Mouse (Mus musculus) limb, embryonic 13.5 days (tissue): ENCODE results near the gene Rhox4a2. TPM values are rescaled to one million over a fixed set of nuclear protein-coding genes. Genes with fewer than 3 reads are reported as not detected.
"Not testable (repeated sequence)": the region's sequence is repeated elsewhere in the genome, so short reads cannot be mapped to it uniquely, and the experiment has no call there.

Experiments used
- ATAC-seq: fragments of 200-750 bp; cut with Nextera tagmentation; 2 replicates; pipeline ENCODE4 v1.8.0; 2017; ENCODE audit warnings: low read depth, moderate number of reproducible peaks, moderate TSS enrichment; ENCODE audit not compliant: low FRiP score
- H3K27ac ChIP-seq: fragments of 300-500 bp; sonication (generic); 2 replicates; pipeline ENCODE4 v1.5.1; 2015; ENCODE audit warnings: inconsistent platforms, mild to moderate bottlenecking, moderate library complexity
- H3K27me3 ChIP-seq: fragments of 300-500 bp; sonication (generic); 2 replicates; pipeline ENCODE4 v1.6.1; 2015; ENCODE audit warnings: mild to moderate bottlenecking, inconsistent platforms
- H3K36me3 ChIP-seq: fragments of 300-500 bp; sonication (generic); 2 replicates; pipeline ENCODE4 v1.6.1; 2015; ENCODE audit warnings: inconsistent platforms, mild to moderate bottlenecking, moderate library complexity
- H3K4me1 ChIP-seq: fragments of 300-500 bp; sonication (generic); 2 replicates; pipeline ENCODE4 v1.6.1; 2015; ENCODE audit warnings: inconsistent platforms
- H3K4me2 ChIP-seq: fragments of 300-500 bp; sonication (generic); replicated peaks from 2 replicates; pipeline ENCODE4 v1.6.1; 2015; ENCODE audit warnings: inconsistent platforms, mild to moderate bottlenecking, moderate library complexity
- H3K4me3 ChIP-seq: fragments of 300-500 bp; sonication (generic); 2 replicates; pipeline ENCODE4 v1.5.1; 2015; ENCODE audit warnings: moderate library complexity, mild to moderate bottlenecking, inconsistent platforms
- H3K9ac ChIP-seq: fragments of 300-500 bp; sonication (generic); 2 replicates; pipeline ENCODE4 v1.6.1; 2015; ENCODE audit warnings: mild to moderate bottlenecking, inconsistent platforms
- H3K9me3 ChIP-seq: fragments of 300-500 bp; sonication (generic); 2 replicates; pipeline ENCODE4 v1.6.1; 2016; ENCODE audit warnings: inconsistent platforms
- WGBS: fragments of 180-500 bp; shearing (Covaris S2); methylation state at CpG from one replicate; pipeline ENCODE4 v1.1.7; 2015; 5-methylcytosine and 5-hydroxymethylcytosine counted together
- polyA plus RNA-seq: library from polyadenylated mRNA; unstranded; fragments of >200 nt; fragmentation: Nextera tagmentation; extraction: Ambion mirVana; gene quantifications from 2 replicates; pipeline ENCODE4 v1.2.1, GENCODE M21; 2015

Gene Rhox4a2
- 0.67 and 1.2 TPM in 2 replicates for polyA plus RNA-seq

DNA sequence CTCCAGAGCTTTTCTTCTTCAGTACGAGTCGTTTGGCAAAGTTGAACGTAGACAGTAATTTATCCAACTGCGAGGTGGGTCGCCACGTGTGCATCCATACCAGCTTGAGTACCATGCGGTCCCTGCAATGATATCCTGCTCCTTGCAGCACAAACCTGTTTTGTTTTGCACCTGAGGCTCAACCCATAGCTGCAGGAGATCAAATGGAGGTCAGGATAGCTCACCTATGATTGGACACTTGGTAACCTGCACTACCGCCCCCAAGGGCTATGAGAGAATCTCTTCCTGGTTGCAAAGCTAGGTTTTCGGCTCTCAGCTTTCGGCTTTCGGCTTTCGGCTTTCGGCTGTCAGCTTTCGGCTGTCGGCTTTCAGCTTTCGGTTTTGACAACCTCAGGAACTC lies at the start of gene Rhox4a2:
TSS of gene Rhox4a2 (plus strand) at position 301 of the 400 bp plus-strand sequence.
- not testable (repeated sequence) for H3K4me3 ChIP-seq, H3K27ac ChIP-seq, H3K4me2 ChIP-seq, H3K4me1 ChIP-seq, H3K36me3 ChIP-seq, ATAC-seq, H3K9me3 ChIP-seq, H3K27me3 ChIP-seq, H3K9ac ChIP-seq
- 94% methylated on average over 9 of the region's 16 CpGs for WGBS

DNA sequence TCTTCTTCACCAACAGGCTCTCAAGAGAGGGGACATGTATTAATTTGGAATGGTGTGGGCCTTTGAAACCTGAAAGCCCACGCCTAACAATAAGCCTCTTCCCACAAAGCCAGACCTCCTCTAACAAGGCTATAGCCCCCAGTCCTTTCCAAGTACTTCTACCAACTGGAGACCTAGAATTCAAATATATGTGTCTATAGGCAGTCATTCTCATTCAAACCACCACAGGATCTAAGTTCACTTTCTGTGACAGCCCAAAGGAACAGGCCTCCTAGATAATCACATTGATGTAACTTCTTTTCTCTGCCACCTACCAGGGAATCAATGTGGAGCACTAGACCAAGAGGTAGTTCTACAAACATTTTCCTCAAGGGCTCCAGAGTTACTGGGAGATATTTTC lies 10.9 kb upstream of the Rhox4a2 start, which contains the start of gene Rhox3a2:
TSS of gene Rhox3a2 (plus strand) at position 301 of the 400 bp plus-strand sequence.
- H3K9me3 ChIP-seq, H3K4me3 ChIP-seq, H3K9ac ChIP-seq, H3K27ac ChIP-seq, H3K4me1 ChIP-seq, H3K4me2 ChIP-seq, H3K27me3 ChIP-seq, H3K36me3 ChIP-seq, ATAC-seq: not testable (repeated sequence)
- no CpG with 5 or more reads among the region's 1 CpGs for WGBS

DNA sequence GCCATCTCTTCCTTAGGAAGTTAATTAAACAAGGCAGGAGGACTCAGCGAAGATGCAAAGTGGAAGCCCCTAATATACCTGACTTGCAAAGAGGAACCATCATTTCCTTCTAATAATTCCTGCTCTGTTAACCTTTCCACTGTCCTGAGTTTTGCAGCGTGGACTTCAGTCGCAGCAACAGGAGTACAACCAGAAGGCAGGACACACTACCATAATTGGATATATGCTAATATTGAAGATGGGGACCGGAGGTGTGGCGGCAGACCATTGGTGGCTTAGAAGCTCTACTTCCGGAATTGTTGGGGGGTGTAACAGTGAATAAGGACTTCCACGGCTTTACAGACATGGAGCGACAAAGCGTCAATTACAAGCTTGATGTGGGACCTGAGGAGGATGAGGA lies 21.1 kb downstream of the Rhox4a2 start, which contains the start of gene Rhox2b:
TSS of gene Rhox2b (plus strand) at position 301 of the 400 bp plus-strand sequence.
- not testable (repeated sequence) for H3K36me3 ChIP-seq
- WGBS = no CpG with 5 or more reads among the region's 9 CpGs

DNA sequence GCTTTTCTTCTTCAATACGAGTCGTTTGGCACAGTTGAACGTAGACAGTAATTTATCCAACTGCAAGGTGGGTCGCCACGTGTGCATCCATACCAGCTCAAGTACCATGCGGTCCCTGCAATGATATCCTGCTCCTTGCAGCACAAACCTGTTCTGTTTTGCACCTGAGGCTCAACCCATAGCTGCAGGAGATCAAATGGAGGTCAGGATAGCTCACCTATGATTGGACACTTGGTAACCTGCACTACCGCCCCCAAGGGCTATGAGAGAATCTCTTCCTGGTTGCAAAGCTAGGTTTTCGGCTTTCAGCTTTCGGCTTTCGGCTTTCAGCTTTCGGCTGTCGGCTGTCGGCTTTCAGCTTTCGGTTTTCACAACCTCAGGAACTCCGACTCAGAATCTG lies 41.5 kb downstream of the Rhox4a2 start, which contains the start of gene Rhox4b:
TSS of gene Rhox4b (plus strand) at position 301 of the 400 bp plus-strand sequence.
- not testable (repeated sequence) for ATAC-seq, H3K27me3 ChIP-seq, H3K27ac ChIP-seq, H3K9me3 ChIP-seq, H3K4me3 ChIP-seq, H3K4me1 ChIP-seq, H3K9ac ChIP-seq, H3K4me2 ChIP-seq, H3K36me3 ChIP-seq
- 84% methylated on average over 15 of the region's 15 CpGs for WGBS

More for the DNA sequence above, 21.1 kb downstream of the Rhox4a2 start, which contains the start of gene Rhox2b:
- not testable (repeated sequence) for ATAC-seq, H3K27ac ChIP-seq, H3K4me3 ChIP-seq, H3K9me3 ChIP-seq, H3K9ac ChIP-seq, H3K27me3 ChIP-seq, H3K4me1 ChIP-seq, H3K4me2 ChIP-seq

Other genes with a start within 250 kb of the Rhox4a2 start
- gene Akap14, start 222.0 kb upstream of the Rhox4a2 start, polyA plus RNA-seq = not detected in 2 replicates
- 459 and 474 TPM in 2 replicates for gene Ndufa1, start 199.7 kb upstream of the Rhox4a2 start, polyA plus RNA-seq
- gene Rnf113a1, start 199.6 kb upstream of the Rhox4a2 start, polyA plus RNA-seq = 12.3 and 13.8 TPM in 2 replicates
- 0.18 TPM in 1 of 2 replicates, not detected in the other for gene Gm9, start 179.8 kb upstream of the Rhox4a2 start, polyA plus RNA-seq
- not detected in 2 replicates for gene Rhox1, start 168.6 kb upstream of the Rhox4a2 start, polyA plus RNA-seq
- 0.29 TPM in 1 of 2 replicates, not detected in the other for gene Rhox2a, start 145.9 kb upstream of the Rhox4a2 start, polyA plus RNA-seq
- not detected in 2 replicates for gene Rhox3a, start 140.9 kb upstream of the Rhox4a2 start, polyA plus RNA-seq
- gene Rhox4a, start 125.5 kb upstream of the Rhox4a2 start, polyA plus RNA-seq = not detected in 2 replicates
- gene Rhox3a2, start 10.8 kb upstream of the Rhox4a2 start, polyA plus RNA-seq = not detected in 2 replicates
- not detected in 2 replicates for gene Rhox2b, start 21.2 kb downstream of the Rhox4a2 start, polyA plus RNA-seq
- 0.42 TPM in 1 of 2 replicates, not detected in the other for gene Rhox4b, start 41.6 kb downstream of the Rhox4a2 start, polyA plus RNA-seq
- 0.19 TPM in 1 of 2 replicates, not detected in the other for gene Rhox2c, start 62.8 kb downstream of the Rhox4a2 start, polyA plus RNA-seq
- gene Rhox3c, start 67.7 kb downstream of the Rhox4a2 start, polyA plus RNA-seq = not detected in 2 replicates
- gene Rhox4c, start 89.5 kb downstream of the Rhox4a2 start, polyA plus RNA-seq = not detected in 2 replicates
- not detected in 2 replicates for gene Rhox2d, start 102.6 kb downstream of the Rhox4a2 start, polyA plus RNA-seq
- not detected in 2 replicates for gene Rhox4d, start 123.5 kb downstream of the Rhox4a2 start, polyA plus RNA-seq
- not detected in 2 replicates for gene Rhox2e, start 139.6 kb downstream of the Rhox4a2 start, polyA plus RNA-seq
- gene Rhox3e, start 151.2 kb downstream of the Rhox4a2 start, polyA plus RNA-seq = not detected in 2 replicates
- gene Rhox4e, start 166.6 kb downstream of the Rhox4a2 start, polyA plus RNA-seq = 0.42 TPM in 1 of 2 replicates, not detected in the other
- gene Rhox2f, start 180.6 kb downstream of the Rhox4a2 start, polyA plus RNA-seq = not detected in 2 replicates
- not detected in 2 replicates for gene Rhox3f, start 190.1 kb downstream of the Rhox4a2 start, polyA plus RNA-seq
- not detected in 2 replicates for gene Rhox4f, start 216.9 kb downstream of the Rhox4a2 start, polyA plus RNA-seq
- gene Rhox3g, start 237.8 kb downstream of the Rhox4a2 start, polyA plus RNA-seq = not detected in 2 replicates